9 mouse cellular contexts compared by ENCODE assay signal in genomic region chr13:64100186-64100585, GRCm38 (mm10). TPM values are rescaled to one million over a fixed set of nuclear protein-coding genes. Genes with fewer than 3 reads are reported as not detected.
DNase-seq lines count a peak whose midpoint lies in the region; ATAC-seq and TF ChIP-seq lines count a peak whose summit lies in the region.
"Had no signal": no experiment of that assay in that cellular context is flagged by ENCODE, and none has a peak within 500 bp of the region (broad histone marks: within the 10 kb centered on the region; RNA-seq: fewer than 3 reads in every experiment).

No protein-coding gene starts in this region.

- in situ Hi-C loops in Patski (cut with MboI; ENCODE audit: low pct_unique_long_range_greater_than_20kb), result no loop called here

- no peaks in the 10 kb centered on the region for H3K9me3 ChIP-seq in hindbrain, embryonic 11.5 days (ENCODE audit: control insufficient read depth, low read length)
- no peaks in the 10 kb centered on the region for H3K9me3 ChIP-seq in hindbrain, embryonic 12.5 days (replicated peaks)
- H3K9me3 ChIP-seq: liver, embryonic 15.5 days had no signal

- 68% methylated on average over 3 of the region's 3 CpGs for WGBS in hindbrain, embryonic 11.5 days
- 70% methylated on average over 3 of the region's 3 CpGs for WGBS in hindbrain, embryonic 12.5 days

- H3K27ac ChIP-seq in hindbrain, embryonic 11.5 days (ENCODE audit: low read depth, low read length), result no peak overlapping the region
- no peak overlapping the region for H3K27ac ChIP-seq in hindbrain, embryonic 12.5 days
- H3K27ac ChIP-seq: liver, embryonic 15.5 days had no signal

- POLR2A ChIA-PET in Patski (lab: Charles Lee), result interaction anchor here (0.6 kb wide), 1 partner anchor 16 kb away, joined by 3 read pairs; no protein-coding TSS in a partner anchor

- no peak overlapping the region for H3K4me2 ChIP-seq in hindbrain, embryonic 11.5 days (replicated peaks; ENCODE audit: low read depth, low read length)
- no peak overlapping the region for H3K4me2 ChIP-seq in hindbrain, embryonic 12.5 days (replicated peaks)
- H3K4me2 ChIP-seq: liver, embryonic 15.5 days had no signal

- no peaks in the 10 kb centered on the region for H3K36me3 ChIP-seq in hindbrain, embryonic 11.5 days (ENCODE audit: control insufficient read depth, insufficient read depth, low read length)
- no peaks in the 10 kb centered on the region for H3K36me3 ChIP-seq in hindbrain, embryonic 12.5 days
- H3K36me3 ChIP-seq: liver, embryonic 15.5 days had no signal

- no peaks in the 10 kb centered on the region for H3K27me3 ChIP-seq in hindbrain, embryonic 11.5 days (ENCODE audit: control insufficient read depth, insufficient read depth, low read length)
- peaks cover 12% of the 10 kb centered on the region for H3K27me3 ChIP-seq in hindbrain, embryonic 12.5 days
- H3K27me3 ChIP-seq in Patski, result no peaks in the 10 kb centered on the region
- H3K27me3 ChIP-seq: liver, embryonic 15.5 days had no signal

- H3K4me3 ChIP-seq in hindbrain, embryonic 11.5 days (ENCODE audit: low read depth, low read length), result no peak overlapping the region
- H3K4me3 ChIP-seq in hindbrain, embryonic 12.5 days, result no peak overlapping the region
- H3K4me3 ChIP-seq: liver, embryonic 15.5 days had no signal

- no peaks in the 10 kb centered on the region for H3K4me1 ChIP-seq in hindbrain, embryonic 11.5 days (replicated peaks; ENCODE audit: control insufficient read depth, insufficient read depth, low read length)
- H3K4me1 ChIP-seq in hindbrain, embryonic 12.5 days, result no peaks in the 10 kb centered on the region
- H3K4me1 ChIP-seq: liver, embryonic 15.5 days had no signal

- H3K9ac ChIP-seq in hindbrain, embryonic 11.5 days (ENCODE audit: low read depth, low read length), result no peak overlapping the region
- H3K9ac ChIP-seq in hindbrain, embryonic 12.5 days, result no peak overlapping the region
- H3K9ac ChIP-seq: liver, embryonic 15.5 days had no signal

- CTCF ChIA-PET in Patski (lab: Charles Lee), result interaction anchor here (0.9 to 4.0 kb wide), 12 partner anchors 9 to 63 kb away, joined by 3 to 12 read pairs (median 4); partner anchors contain the start of genes Hsd17b3 and Slc35d2

- DNase-seq in hindbrain, embryonic 11.5 days (ENCODE audit: low spot score), result peak; percentile 68
- peak; percentile 62 for DNase-seq in CD4-positive, CD25-positive, alpha-beta regulatory T cell, adult 2 months (ENCODE audit: low read depth, low spot score)
- DNase-seq in Patski (ENCODE audit: low read depth, low spot score), result no peak
- peak; percentile 30 for DNase-seq in layer of hippocampus, adult 9-10 months (ENCODE audit: low spot score)
- peak; percentile 70 for DNase-seq in naive thymus-derived CD4-positive, alpha-beta T cell, adult 2 months (ENCODE audit: low read depth)
- no peak for DNase-seq in urinary bladder, adult 2 months (ENCODE audit: low spot score)

- ATAC-seq in hindbrain, embryonic 11.5 days (ENCODE audit: low FRiP score), result 0 out of 2 replicates have a peak, but pooled peaks have one; percentile 53
- no peak; the same call in 1 of the 2 replicates for ATAC-seq in hindbrain, embryonic 12.5 days (ENCODE audit: low FRiP score)
- ATAC-seq in Patski, result no peak
- 0 out of 2 replicates have a peak, but pooled peaks have one; percentile 44 for ATAC-seq in frontal cortex, adult (ENCODE audit: low TSS enrichment)

- peak; percentile 76 for TF ChIP-seq CTCF in Patski (IDR thresholded peaks at IDR 0.05)

RNA-seq across cellular contexts. Expression of gene Hsd17b3, which starts 11.2 kb away (rescaled TPM):
- polyA plus RNA-seq in hindbrain, embryonic 11.5 days (2014; fragmentation: Nextera tagmentation; extraction: Ambion mirVana), result not detected in 2 replicates
- polyA plus RNA-seq in hindbrain, embryonic 12.5 days (2016; fragmentation: Nextera tagmentation; extraction: Ambion mirVana), result not detected in 2 replicates
- not detected for polyA plus RNA-seq in Patski (2021)
- not detected in 2 replicates for polyA plus RNA-seq in urinary bladder, adult 2 months (2012; rRNA removed)
- polyA plus RNA-seq: liver, embryonic 15.5 days had no signal

RNA-seq across cellular contexts. Expression of gene Slc35d2, which starts 29.0 kb away (rescaled TPM):
- polyA plus RNA-seq in hindbrain, embryonic 11.5 days (2014; fragmentation: Nextera tagmentation; extraction: Ambion mirVana), result 5.6 and 6.9 TPM in 2 replicates
- polyA plus RNA-seq in hindbrain, embryonic 12.5 days (2016; fragmentation: Nextera tagmentation; extraction: Ambion mirVana), result 4.7 and 5.9 TPM in 2 replicates
- polyA plus RNA-seq in Patski (2021), result 12.6 TPM
- 13.8 and 16.4 TPM in 2 replicates for polyA plus RNA-seq in urinary bladder, adult 2 months (2012; rRNA removed)

RNA-seq across cellular contexts. Expression of gene Zfp367, which starts 52.8 kb away (rescaled TPM):
- 20.3 and 21.8 TPM in 2 replicates for polyA plus RNA-seq in hindbrain, embryonic 11.5 days (2014; fragmentation: Nextera tagmentation; extraction: Ambion mirVana)
- polyA plus RNA-seq in hindbrain, embryonic 12.5 days (2016; fragmentation: Nextera tagmentation; extraction: Ambion mirVana), result 13.8 and 14.0 TPM in 2 replicates
- 23.3 TPM for polyA plus RNA-seq in Patski (2021)
- polyA plus RNA-seq in urinary bladder, adult 2 months (2012; rRNA removed), result 30.0 and 38.1 TPM in 2 replicates

Comparison
In these comparisons a context has a peak if more than half of its experiments do, and no peak if none do; other contexts are left out.
1. ATAC-seq: peak in hindbrain, embryonic 11.5 days (single experiment) and frontal cortex, adult (single experiment); none in hindbrain, embryonic 12.5 days (single experiment) and Patski (single experiment).
2. DNase-seq: peak in hindbrain, embryonic 11.5 days (single experiment), CD4-positive, CD25-positive, alpha-beta regulatory T cell, adult 2 months (single experiment), layer of hippocampus, adult 9-10 months (single experiment) and naive thymus-derived CD4-positive, alpha-beta T cell, adult 2 months (single experiment); none in Patski (single experiment) and urinary bladder, adult 2 months (single experiment).